Mouse (Mus musculus): ENCODE measurements at regions not wholly inside any gene's neighbourhood (a gene's known extent, or its start where the extent isn't known, plus 50 kb on each side); places are given as distances from the start of the nearest gene placed in this dataset.

DNA sequence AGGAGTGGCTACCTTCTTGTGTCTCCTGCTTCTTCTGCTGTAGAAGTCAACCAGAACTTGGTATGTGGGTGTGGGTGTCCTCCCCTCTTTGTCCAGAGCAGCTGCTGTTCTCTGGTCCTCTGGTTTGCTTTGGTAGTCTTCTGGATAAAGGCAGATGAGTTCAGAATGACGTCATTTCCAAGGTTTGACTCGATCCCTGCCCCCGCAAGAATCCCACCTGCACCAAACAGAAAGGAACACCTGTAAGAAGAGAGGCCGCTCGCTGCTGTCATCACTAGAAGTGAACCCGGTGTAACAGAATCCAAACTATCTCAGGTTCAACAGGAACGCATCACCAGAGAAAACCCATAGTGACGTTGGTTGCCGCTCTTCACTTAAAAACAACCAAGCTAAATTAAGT, 205.0 kb downstream of the Bcl2l11 start:
- TF ChIP-seq HCFC1 (IDR thresholded peaks at IDR 0.05; ENCODE audit: borderline replicate concordance, insufficient read depth, low read length) (no peak), ZNF384 (IDR thresholded peaks at IDR 0.05; ENCODE audit: low read depth, low read length) (no peak), MAFK (IDR thresholded peaks at IDR 0.05; ENCODE audit: insufficient read depth, low read depth, low read length) (no peak), ZC3H11A (IDR thresholded peaks at IDR 0.05; ENCODE audit: borderline replicate concordance, low read depth, low read length) (no peak), CHD2 (IDR thresholded peaks at IDR 0.05; ENCODE audit: low read depth, low read length) (no peak)
